Comparison of ENCODE assay signal across 29 mouse cellular contexts in the genomic region with DNA sequence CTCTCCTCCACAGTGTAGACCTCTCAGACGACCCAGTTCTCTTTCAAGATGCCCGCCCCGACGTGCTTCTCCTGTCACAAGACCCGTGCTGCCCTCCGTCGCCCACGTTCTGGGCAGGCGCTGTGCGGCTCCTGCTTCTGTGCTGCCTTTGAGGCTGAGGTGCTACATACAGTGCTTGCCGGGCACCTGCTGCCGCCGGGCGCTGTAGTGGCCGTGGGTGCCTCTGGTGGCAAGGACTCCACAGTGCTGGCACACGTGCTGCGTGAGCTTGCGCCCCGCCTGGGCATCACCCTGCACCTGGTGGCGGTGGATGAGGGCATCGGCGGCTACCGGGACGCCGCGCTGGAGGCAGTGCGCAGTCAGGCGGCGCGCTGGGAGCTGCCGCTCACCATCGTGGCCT. TPM values are rescaled to one million over a fixed set of nuclear protein-coding genes. Genes with fewer than 3 reads are reported as not detected.
A peak's percentile ranks its signal among the peaks of the same experiment; 100 is the strongest.
DNase-seq lines count a peak whose midpoint lies in the region.
"Had no signal": no experiment of that assay in that cellular context is flagged by ENCODE, and none has a peak within 500 bp of the region (broad histone marks: within the 10 kb centered on the region; RNA-seq: fewer than 3 reads in every experiment).

No protein-coding gene starts in this region.

- DNase-seq in cerebellum, adult 9-10 months: peak; percentile 10
- DNase-seq in cerebellum, postnatal 25 days: no peak
- DNase-seq in testis, postnatal 14 days (ENCODE audit: low spot score): peak; percentile 9
- DNase-seq in testis, postnatal 10 days (ENCODE audit: low spot score): no peak
- DNase-seq in ES-CJ7 (ENCODE audit: low read depth, low spot score): peak; percentile 41
- no peak for DNase-seq in limb, embryonic 10.5 days (ENCODE audit: low spot score)
- DNase-seq in retina, embryonic 14.5 days (ENCODE audit: low spot score): no peak
- DNase-seq: adrenal gland, postnatal 10 days; adrenal gland, postnatal 36 days; cerebellum, adult 8-10 months; gastrocnemius, postnatal 10 days; gastrocnemius, postnatal 36 days; heart, adult 2 months; heart, postnatal 14 days; heart, postnatal 4 days had no signal

- no peak overlapping the region for H3K27ac ChIP-seq in limb, embryonic 10.5 days
- H3K27ac ChIP-seq: forebrain, embryonic 10.5 days; forebrain, embryonic 13.5 days; heart, adult 2 months; heart, embryonic 10.5 days; heart, embryonic 13.5 days; hindbrain, embryonic 14.5 days; hindbrain, postnatal 0 days had no signal

- 88% methylated on average over 32 of the region's 32 CpGs for WGBS in limb, embryonic 10.5 days

- H3K4me3 ChIP-seq in limb, embryonic 10.5 days: no peak overlapping the region
- H3K4me3 ChIP-seq: forebrain, embryonic 10.5 days; forebrain, embryonic 13.5 days; heart, adult 2 months; heart, embryonic 10.5 days; heart, embryonic 13.5 days had no signal

- no peaks in the 10 kb centered on the region; the same call in 1 of the 2 replicates for H3K9me3 ChIP-seq in limb, embryonic 10.5 days (replicated peaks)
- H3K9me3 ChIP-seq: forebrain, embryonic 13.5 days; heart, embryonic 10.5 days had no signal

- peaks cover 12% of the 10 kb centered on the region for H3K4me1 ChIP-seq in limb, embryonic 10.5 days

- H3K36me3 ChIP-seq in limb, embryonic 10.5 days: peaks cover 48% of the 10 kb centered on the region

- H3K27me3 ChIP-seq in limb, embryonic 10.5 days (ENCODE audit: low read depth, poor library complexity, severe bottlenecking): no peaks in the 10 kb centered on the region
- H3K27me3 ChIP-seq: forebrain, embryonic 13.5 days; heart, embryonic 13.5 days had no signal

RNA-seq across cellular contexts. Expression of a gene that starts 3.3 kb away (rescaled TPM):
- polyA plus RNA-seq in limb, embryonic 10.5 days (2016; fragmentation: Nextera tagmentation; extraction: Ambion mirVana): 21.3 and 21.6 TPM in 2 replicates

RNA-seq across cellular contexts. Expression of a gene that starts 15.1 kb away (rescaled TPM):
- not detected in 2 replicates for polyA plus RNA-seq in limb, embryonic 10.5 days (2016; fragmentation: Nextera tagmentation; extraction: Ambion mirVana)
- polyA plus RNA-seq: C2C12; CD4-positive, CD25-positive, alpha-beta regulatory T cell, adult 4 months; embryonic facial prominence, embryonic 11.5 days; forebrain, embryonic 10.5 days; forebrain, embryonic 13.5 days; forebrain, embryonic 16.5 days; heart, embryonic 10.5 days; heart, embryonic 13.5 days; heart, embryonic 16.5 days; hindbrain, embryonic 11.5 days; hindbrain, embryonic 14.5 days; hindbrain, postnatal 0 days; inflammation-experienced regulatory T-cells, adult 6 months had no signal

RNA-seq across cellular contexts. Expression of a gene that starts 15.1 kb away (rescaled TPM):
- 0.21 TPM in 1 of 2 replicates, not detected in the other for polyA plus RNA-seq in limb, embryonic 10.5 days (2016; fragmentation: Nextera tagmentation; extraction: Ambion mirVana)
- polyA plus RNA-seq: C2C12; embryonic facial prominence, embryonic 11.5 days had no signal

RNA-seq across cellular contexts. Expression of a gene that starts 37.3 kb away (rescaled TPM):
- polyA plus RNA-seq in limb, embryonic 10.5 days (2016; fragmentation: Nextera tagmentation; extraction: Ambion mirVana): 0.73 and 0.94 TPM in 2 replicates
- polyA plus RNA-seq: C2C12; CD4-positive, CD25-positive, alpha-beta regulatory T cell, adult 4 months; forebrain, embryonic 13.5 days; forebrain, embryonic 16.5 days; heart, embryonic 13.5 days; hindbrain, embryonic 11.5 days; hindbrain, embryonic 14.5 days had no signal

RNA-seq across cellular contexts. Expression of a gene that starts 40.6 kb away (rescaled TPM):
- not detected in 2 replicates for polyA plus RNA-seq in limb, embryonic 10.5 days (2016; fragmentation: Nextera tagmentation; extraction: Ambion mirVana)
- polyA plus RNA-seq: C2C12; CD4-positive, CD25-positive, alpha-beta regulatory T cell, adult 4 months; embryonic facial prominence, embryonic 11.5 days; embryonic facial prominence, embryonic 14.5 days; forebrain, embryonic 10.5 days; forebrain, embryonic 13.5 days; forebrain, embryonic 16.5 days; heart, adult 2 months; heart, embryonic 10.5 days; heart, embryonic 13.5 days; hindbrain, embryonic 11.5 days; hindbrain, embryonic 14.5 days; inflammation-experienced regulatory T-cells, adult 6 months had no signal

Comparison
In these comparisons a context has a peak if more than half of its experiments do, and no peak if none do; other contexts are left out.
1. DNase-seq: peak in cerebellum, adult 9-10 months (single experiment), testis, postnatal 14 days (single experiment) and ES-CJ7 (single experiment); none in cerebellum, postnatal 25 days (0 of 2), testis, postnatal 10 days (single experiment), limb, embryonic 10.5 days (single experiment) and retina, embryonic 14.5 days (single experiment).